Mouse (Mus musculus): ENCODE measurements around the gene Sorcs3. TPM values are rescaled to one million over a fixed set of nuclear protein-coding genes. Genes with fewer than 3 reads are reported as not detected.

Gene Sorcs3
- polyA plus RNA-seq, 1 experiment from 2014 or later, result 0.46 TPM

- H3K4me1 ChIP-seq, result no peaks in the 10 kb centered on the region
- H3K27ac ChIP-seq, result no peak overlapping the region
- H3K9me3 ChIP-seq (replicated peaks), result no peaks in the 10 kb centered on the region
- no peak overlapping the region for H3K4me3 ChIP-seq
- no peaks in the 10 kb centered on the region for H3K27me3 ChIP-seq (ENCODE audit: low read depth, poor library complexity, severe bottlenecking)
- no peaks in the 10 kb centered on the region for H3K36me3 ChIP-seq
- DNase-seq (ENCODE audit: low spot score), result no peak
- 83% methylated on average over 8 of the region's 8 CpGs for WGBS
Observed at GRCm38 (mm10) chr19:48584938-48585560, 379.2 kb downstream of the Sorcs3 start.

GRCm38 (mm10) chr19:48616951-48617350 is 411.1 kb downstream of the Sorcs3 start:
- Histone ChIP-seq H3K27me3 (ENCODE audit: low read depth, poor library complexity, severe bottlenecking) (no peaks in the 10 kb centered on the region), H3K4me3 (no peak overlapping the region), H3K36me3 (no peaks in the 10 kb centered on the region), H3K9me3 (replicated peaks) (no peaks in the 10 kb centered on the region), H3K27ac (no peak overlapping the region), H3K4me1 (0 out of 2 replicates have a peak, but pooled peaks cover 1% of the 10 kb centered on the region)
- DNase-seq (ENCODE audit: low spot score), result no peak
- 67% methylated on average over 1 of the region's 1 CpGs for WGBS

GRCm38 (mm10) chr19:48630671-48631327 is 425.0 kb downstream of the Sorcs3 start:
- H3K9me3 ChIP-seq (replicated peaks), result no peaks in the 10 kb centered on the region
- H3K27ac ChIP-seq, result no peak overlapping the region
- no peaks in the 10 kb centered on the region for H3K27me3 ChIP-seq (ENCODE audit: low read depth, poor library complexity, severe bottlenecking)
- H3K36me3 ChIP-seq, result no peaks in the 10 kb centered on the region
- WGBS, result 54% methylated on average over 6 of the region's 6 CpGs
- no peak for DNase-seq (ENCODE audit: low spot score)
- no peak overlapping the region for H3K4me3 ChIP-seq
- H3K4me1 ChIP-seq, result peaks cover 8% of the 10 kb centered on the region; the same call in 1 of the 2 replicates

- Histone ChIP-seq H3K9me3 (replicated peaks) (no peaks in the 10 kb centered on the region), H3K36me3 (no peaks in the 10 kb centered on the region), H3K4me1 (no peaks in the 10 kb centered on the region), H3K4me3 (no peak overlapping the region), H3K27ac (no peak overlapping the region), H3K27me3 (ENCODE audit: low read depth, poor library complexity, severe bottlenecking) (no peaks in the 10 kb centered on the region)
- 87% methylated on average over 4 of the region's 4 CpGs for WGBS
- no peak for DNase-seq (ENCODE audit: low spot score)
Observed at GRCm38 (mm10) chr19:48642566-48642965, 436.7 kb downstream of the Sorcs3 start.

GRCm38 (mm10) chr19:48649941-48650340 is 444.1 kb downstream of the Sorcs3 start:
- Histone ChIP-seq H3K27ac (no peak overlapping the region), H3K36me3 (no peaks in the 10 kb centered on the region), H3K9me3 (replicated peaks) (no peaks in the 10 kb centered on the region), H3K27me3 (ENCODE audit: low read depth, poor library complexity, severe bottlenecking) (no peaks in the 10 kb centered on the region), H3K4me3 (no peak overlapping the region), H3K4me1 (no peaks in the 10 kb centered on the region)
- DNase-seq (ENCODE audit: low spot score), result no peak
- 88% methylated on average over 2 of the region's 2 CpGs for WGBS

GRCm38 (mm10) chr19:48651617-48652016 is 445.8 kb downstream of the Sorcs3 start:
- Histone ChIP-seq H3K27me3 (ENCODE audit: low read depth, poor library complexity, severe bottlenecking) (no peaks in the 10 kb centered on the region), H3K4me1 (no peaks in the 10 kb centered on the region), H3K36me3 (no peaks in the 10 kb centered on the region), H3K27ac (no peak overlapping the region), H3K9me3 (replicated peaks) (no peaks in the 10 kb centered on the region), H3K4me3 (no peak overlapping the region)
- 91% methylated on average over 6 of the region's 6 CpGs for WGBS
- no peak for DNase-seq (ENCODE audit: low spot score)

GRCm38 (mm10) chr19:48660201-48660600 is 454.4 kb downstream of the Sorcs3 start:
- DNase-seq (ENCODE audit: low spot score), result no peak
- H3K27me3 ChIP-seq (ENCODE audit: low read depth, poor library complexity, severe bottlenecking), result no peaks in the 10 kb centered on the region
- 92% methylated on average over 6 of the region's 6 CpGs for WGBS
- no peak overlapping the region for H3K4me3 ChIP-seq
- H3K36me3 ChIP-seq, result no peaks in the 10 kb centered on the region
- H3K4me1 ChIP-seq, result no peaks in the 10 kb centered on the region
- H3K27ac ChIP-seq, result no peak overlapping the region
- no peaks in the 10 kb centered on the region for H3K9me3 ChIP-seq (replicated peaks)

- WGBS, result 95% methylated on average over 1 of the region's 1 CpGs
- Histone ChIP-seq H3K27ac (no peak overlapping the region), H3K9me3 (replicated peaks) (no peaks in the 10 kb centered on the region), H3K4me3 (no peak overlapping the region), H3K4me1 (no peaks in the 10 kb centered on the region), H3K36me3 (no peaks in the 10 kb centered on the region), H3K27me3 (ENCODE audit: low read depth, poor library complexity, severe bottlenecking) (no peaks in the 10 kb centered on the region)
- DNase-seq (ENCODE audit: low spot score), result no peak
Observed at GRCm38 (mm10) chr19:48679896-48680295, 474.1 kb downstream of the Sorcs3 start.

GRCm38 (mm10) chr19:48682485-48682884 is 476.7 kb downstream of the Sorcs3 start:
- WGBS, result 90% methylated on average over 3 of the region's 3 CpGs
- DNase-seq (ENCODE audit: low spot score), result no peak
- Histone ChIP-seq H3K36me3 (no peaks in the 10 kb centered on the region), H3K4me3 (no peak overlapping the region), H3K4me1 (no peaks in the 10 kb centered on the region), H3K9me3 (replicated peaks) (no peaks in the 10 kb centered on the region), H3K27ac (no peak overlapping the region), H3K27me3 (ENCODE audit: low read depth, poor library complexity, severe bottlenecking) (no peaks in the 10 kb centered on the region)

GRCm38 (mm10) chr19:48686369-48686768 is 480.5 kb downstream of the Sorcs3 start:
- WGBS, result 91% methylated on average over 2 of the region's 2 CpGs

GRCm38 (mm10) chr19:48700111-48700658 is 494.4 kb downstream of the Sorcs3 start:
- no peak for DNase-seq (ENCODE audit: low spot score)
- WGBS, result 73% methylated on average over 6 of the region's 6 CpGs
- no peaks in the 10 kb centered on the region for H3K27me3 ChIP-seq (ENCODE audit: low read depth, poor library complexity, severe bottlenecking)
- H3K36me3 ChIP-seq, result no peaks in the 10 kb centered on the region
- H3K4me1 ChIP-seq, result no peaks in the 10 kb centered on the region
- H3K4me3 ChIP-seq, result no peak overlapping the region
- H3K27ac ChIP-seq, result no peak overlapping the region
- no peaks in the 10 kb centered on the region for H3K9me3 ChIP-seq (replicated peaks)

More at GRCm38 (mm10) chr19:48686369-48686768, 480.5 kb downstream of the Sorcs3 start:
- DNase-seq (ENCODE audit: low spot score), result no peak
- Histone ChIP-seq H3K9me3 (replicated peaks) (no peaks in the 10 kb centered on the region), H3K27ac (no peak overlapping the region), H3K36me3 (no peaks in the 10 kb centered on the region), H3K27me3 (ENCODE audit: low read depth, poor library complexity, severe bottlenecking) (no peaks in the 10 kb centered on the region), H3K4me3 (no peak overlapping the region), H3K4me1 (no peaks in the 10 kb centered on the region)

GRCm38 (mm10) chr19:48703763-48704162 is 497.9 kb downstream of the Sorcs3 start:
- WGBS, result 97% methylated on average over 2 of the region's 2 CpGs
- H3K27ac ChIP-seq, result no peak overlapping the region

GRCm38 (mm10) chr19:48706267-48706923 is 500.6 kb downstream of the Sorcs3 start:
- no peak overlapping the region for H3K27ac ChIP-seq

More at GRCm38 (mm10) chr19:48703763-48704162, 497.9 kb downstream of the Sorcs3 start:
- H3K4me1 ChIP-seq, result peaks cover 12% of the 10 kb centered on the region
- no peak for DNase-seq (ENCODE audit: low spot score)
- no peaks in the 10 kb centered on the region for H3K9me3 ChIP-seq (replicated peaks)
- H3K36me3 ChIP-seq, result no peaks in the 10 kb centered on the region
- H3K27me3 ChIP-seq (ENCODE audit: low read depth, poor library complexity, severe bottlenecking), result no peaks in the 10 kb centered on the region
- H3K4me3 ChIP-seq, result no peak overlapping the region

More at GRCm38 (mm10) chr19:48706267-48706923, 500.6 kb downstream of the Sorcs3 start:
- H3K4me1 ChIP-seq, result peaks cover 12% of the 10 kb centered on the region
- WGBS, result 21% methylated on average over 1 of the region's 1 CpGs
- DNase-seq (ENCODE audit: low spot score), result no peak
- no peaks in the 10 kb centered on the region for H3K9me3 ChIP-seq (replicated peaks)
- no peaks in the 10 kb centered on the region for H3K36me3 ChIP-seq
- H3K27me3 ChIP-seq (ENCODE audit: low read depth, poor library complexity, severe bottlenecking), result no peaks in the 10 kb centered on the region
- H3K4me3 ChIP-seq, result no peak overlapping the region
